Mouse (Mus musculus) neural tube, embryonic 15.5 days (tissue): ENCODE data around the gene Gpr183. TPM values are rescaled to one million over a fixed set of nuclear protein-coding genes. Genes with fewer than 3 reads are reported as not detected.

Experiments used
- ATAC-seq: fragments of 200-750 bp; cut with Nextera tagmentation; 2 replicates; pipeline ENCODE4 v1.8.0; 2017; ENCODE audit warnings: mild to moderate bottlenecking, moderate TSS enrichment, moderate library complexity; ENCODE audit not compliant: low FRiP score
- H3K27ac ChIP-seq: fragments of 300-500 bp; sonication (generic); replicated peaks from 2 replicates; pipeline ENCODE4 v1.5.1; 2015; ENCODE audit warnings: mild to moderate bottlenecking, inconsistent platforms
- H3K27me3 ChIP-seq: fragments of 300-500 bp; sonication (generic); replicated peaks from 2 replicates; pipeline ENCODE4 v1.6.1; 2015; ENCODE audit warnings: inconsistent platforms
- H3K36me3 ChIP-seq: fragments of 300-500 bp; sonication (generic); 2 replicates; pipeline ENCODE4 v1.6.1; 2015; ENCODE audit warnings: inconsistent platforms
- H3K4me1 ChIP-seq: fragments of 300-500 bp; sonication (generic); 2 replicates; pipeline ENCODE4 v1.6.1; 2015; ENCODE audit warnings: inconsistent platforms
- H3K4me2 ChIP-seq: fragments of 300-500 bp; sonication (generic); 2 replicates; pipeline ENCODE4 v1.6.1; 2015; ENCODE audit warnings: inconsistent platforms, mild to moderate bottlenecking, moderate library complexity
- H3K4me3 ChIP-seq: fragments of 300-500 bp; sonication (generic); replicated peaks from 2 replicates; pipeline ENCODE4 v1.5.1; 2015; ENCODE audit warnings: mild to moderate bottlenecking, inconsistent platforms
- H3K9ac ChIP-seq: fragments of 300-500 bp; sonication (generic); replicated peaks from 2 replicates; pipeline ENCODE4 v1.6.1; 2015; ENCODE audit warnings: mild to moderate bottlenecking, inconsistent platforms
- H3K9me3 ChIP-seq: fragments of 300-500 bp; sonication (generic); replicated peaks from 2 replicates; pipeline ENCODE4 v1.6.1; 2016; ENCODE audit warnings: inconsistent platforms
- WGBS: fragments of 180-500 bp; shearing (Covaris S2); methylation state at CpG from one replicate; pipeline ENCODE4 v1.1.7; 2015; ENCODE audit warnings: mixed read lengths; 5-methylcytosine and 5-hydroxymethylcytosine counted together
- polyA plus RNA-seq: library from polyadenylated mRNA; unstranded; fragments of >200 nt; fragmentation: Nextera tagmentation; extraction: Ambion mirVana; gene quantifications from 2 replicates; pipeline ENCODE4 v1.2.1, GENCODE M21; 2015

Gpr183 gene
- polyA plus RNA-seq, 1 experiment from 2014 or later, result 0.74 TPM

- Histone ChIP-seq H3K27me3 (no peaks in the 10 kb centered on the region), H3K27ac (no peak overlapping the region), H3K4me2 (no peak overlapping the region), H3K9ac (no peak overlapping the region), H3K4me3 (no peak overlapping the region), H3K36me3 (no peaks in the 10 kb centered on the region), H3K4me1 (peaks cover 10% of the 10 kb centered on the region; the same call in 1 of the 2 replicates), H3K9me3 (no peaks in the 10 kb centered on the region)
- ATAC-seq, result no peak
- 92% methylated on average over 11 of the region's 11 CpGs for WGBS
Observed at GRCm38 (mm10) chr14:121954129-121954528, 10.9 kb downstream of the Gpr183 start.

DNA sequence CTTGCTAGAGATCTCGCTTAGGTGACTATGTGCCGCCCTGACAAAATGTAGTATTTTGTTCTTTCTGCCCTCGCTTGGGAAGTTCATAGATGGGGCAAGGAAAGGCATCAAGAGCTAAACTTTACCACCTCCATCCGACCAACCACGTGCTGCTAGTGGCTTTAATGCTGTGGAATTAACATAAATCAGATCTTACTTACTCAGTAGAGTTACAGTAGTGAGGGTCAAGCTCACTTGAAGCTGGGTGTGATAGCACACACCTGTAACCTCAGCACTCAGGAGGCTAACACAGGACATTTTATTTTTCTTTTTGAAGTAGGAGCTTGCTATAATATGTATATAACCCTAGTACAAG is 13.0 kb downstream of the Gpr183 start:
- Histone ChIP-seq H3K27ac (no peak overlapping the region), H3K9me3 (no peaks in the 10 kb centered on the region), H3K9ac (no peak overlapping the region), H3K4me1 (0 out of 2 replicates have a peak, but pooled peaks cover 3% of the 10 kb centered on the region), H3K36me3 (no peaks in the 10 kb centered on the region), H3K27me3 (no peaks in the 10 kb centered on the region), H3K4me3 (no peak overlapping the region), H3K4me2 (no peak overlapping the region)
- no peak for ATAC-seq
- WGBS, result 94% methylated on average over 5 of the region's 5 CpGs

DNA sequence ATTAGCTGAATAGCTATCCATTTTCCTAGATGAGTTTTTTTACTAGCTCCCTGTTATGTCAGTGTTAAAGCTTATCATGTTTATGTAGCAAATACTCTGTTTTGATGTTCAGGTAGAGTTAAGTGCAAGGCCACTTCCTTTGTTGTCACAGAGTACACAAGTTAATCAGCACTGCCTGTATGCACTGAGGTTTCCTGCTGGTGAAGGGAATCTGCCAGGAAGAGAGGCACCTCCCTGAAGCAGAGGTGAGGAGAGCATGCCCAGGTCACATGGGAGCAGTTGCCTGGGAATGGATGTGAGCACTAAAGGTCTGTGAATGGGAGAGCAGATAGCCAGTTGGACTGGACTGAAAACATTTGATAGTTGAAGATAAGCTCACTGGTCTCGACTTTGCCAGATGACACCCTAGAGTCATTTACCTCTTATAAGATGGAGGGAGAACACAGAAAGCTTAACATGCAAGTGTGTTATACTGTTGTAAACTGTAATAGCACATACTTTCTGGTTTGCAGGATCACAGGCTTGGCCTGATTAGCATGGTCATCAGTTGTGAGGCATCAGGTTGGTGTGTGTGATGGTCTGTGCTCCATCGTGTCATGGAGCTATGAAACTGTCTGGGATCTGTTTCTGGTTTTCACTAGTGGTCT is 13.5 kb downstream of the Gpr183 start:
- no peak for ATAC-seq
- no peak overlapping the region for H3K27ac ChIP-seq
- no peaks in the 10 kb centered on the region for H3K27me3 ChIP-seq
- H3K4me3 ChIP-seq, result no peak overlapping the region
- H3K9ac ChIP-seq, result no peak overlapping the region
- H3K4me1 ChIP-seq, result 0 out of 2 replicates have a peak, but pooled peaks cover 5% of the 10 kb centered on the region
- H3K9me3 ChIP-seq, result no peaks in the 10 kb centered on the region
- whole genome bisulfite sequencing, result 84% methylated on average over 2 of the region's 2 CpGs
- no peaks in the 10 kb centered on the region for H3K36me3 ChIP-seq
- H3K4me2 ChIP-seq, result no peak overlapping the region

GRCm38 (mm10) chr14:121949897-121950296 is 15.1 kb downstream of the Gpr183 start:
- no peaks in the 10 kb centered on the region for H3K27me3 ChIP-seq
- no peak overlapping the region for H3K27ac ChIP-seq
- 0 out of 2 replicates have a peak, but pooled peaks cover 5% of the 10 kb centered on the region for H3K4me1 ChIP-seq
- no peaks in the 10 kb centered on the region for H3K9me3 ChIP-seq
- no peak overlapping the region for H3K4me2 ChIP-seq
- no peak for ATAC-seq
- no peak overlapping the region for H3K4me3 ChIP-seq
- 94% methylated on average over 5 of the region's 5 CpGs for WGBS
- no peaks in the 10 kb centered on the region for H3K36me3 ChIP-seq
- H3K9ac ChIP-seq, result no peak overlapping the region

DNA sequence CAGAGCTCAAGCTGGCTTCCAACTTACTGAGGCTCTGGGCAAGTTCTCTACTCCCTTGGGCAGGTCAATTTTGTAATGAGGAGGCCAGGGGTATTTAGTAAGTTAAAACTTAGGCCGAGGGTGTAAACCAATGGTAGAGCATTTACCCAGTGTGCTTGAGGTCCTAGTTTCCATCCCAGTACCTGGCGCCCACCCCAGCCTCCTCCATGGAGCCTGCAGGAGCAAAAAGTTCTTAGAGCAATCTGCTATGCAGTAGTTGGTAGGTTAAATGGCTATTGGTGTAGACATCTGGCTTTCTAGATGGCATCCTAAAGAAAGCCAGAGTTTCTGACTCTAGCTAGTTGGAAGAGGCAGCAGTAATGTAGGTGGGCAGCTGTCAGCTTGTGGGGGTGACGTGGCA is 15.6 kb downstream of the Gpr183 start:
- no peaks in the 10 kb centered on the region for H3K27me3 ChIP-seq
- no peak overlapping the region for H3K4me2 ChIP-seq
- H3K27ac ChIP-seq, result no peak overlapping the region
- H3K4me3 ChIP-seq, result no peak overlapping the region
- H3K4me1 ChIP-seq, result 0 out of 2 replicates have a peak, but pooled peaks cover 5% of the 10 kb centered on the region
- H3K36me3 ChIP-seq, result no peaks in the 10 kb centered on the region
- no peak for ATAC-seq
- 97% methylated on average over 3 of the region's 3 CpGs for WGBS
- no peaks in the 10 kb centered on the region for H3K9me3 ChIP-seq
- H3K9ac ChIP-seq, result no peak overlapping the region

- Histone ChIP-seq H3K4me2 (no peak overlapping the region), H3K27me3 (no peaks in the 10 kb centered on the region), H3K27ac (no peak overlapping the region), H3K36me3 (no peaks in the 10 kb centered on the region), H3K4me3 (no peak overlapping the region), H3K9me3 (no peaks in the 10 kb centered on the region), H3K9ac (no peak overlapping the region), H3K4me1 (0 out of 2 replicates have a peak, but pooled peaks cover 5% of the 10 kb centered on the region)
- no peak for ATAC-seq
- 88% methylated on average over 3 of the region's 3 CpGs for WGBS
Observed at GRCm38 (mm10) chr14:121947966-121948365, 17.0 kb downstream of the Gpr183 start.

GRCm38 (mm10) chr14:121947201-121947760 is 17.7 kb downstream of the Gpr183 start:
- Histone ChIP-seq H3K27me3 (no peaks in the 10 kb centered on the region), H3K27ac (no peak overlapping the region), H3K9ac (no peak overlapping the region), H3K36me3 (no peaks in the 10 kb centered on the region), H3K4me1 (0 out of 2 replicates have a peak, but pooled peaks cover 5% of the 10 kb centered on the region), H3K4me3 (no peak overlapping the region), H3K9me3 (no peaks in the 10 kb centered on the region), H3K4me2 (no peak overlapping the region)
- no peak for ATAC-seq
- WGBS, result 64% methylated on average over 8 of the region's 8 CpGs

DNA sequence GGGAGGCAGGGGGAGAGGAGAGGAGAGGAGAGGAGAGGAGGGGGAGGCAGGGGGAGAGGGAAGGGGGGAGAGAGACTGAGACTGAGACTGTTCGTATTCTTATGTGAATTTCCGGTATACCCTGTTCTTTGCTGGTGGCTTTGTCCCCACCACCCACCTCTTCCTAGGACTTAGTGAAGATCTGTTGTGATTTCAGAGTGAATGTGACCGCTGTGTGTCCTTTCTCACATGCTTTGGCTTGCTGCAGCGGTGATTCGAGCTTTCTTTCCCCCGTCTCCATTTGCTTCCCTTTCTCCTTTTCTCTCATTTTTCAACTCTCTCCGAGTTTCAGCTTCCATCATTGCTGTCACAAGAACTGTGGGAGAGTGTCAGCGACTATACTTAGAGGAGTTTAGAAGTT is 18.3 kb downstream of the Gpr183 start:
- no peak for ATAC-seq
- Histone ChIP-seq H3K27me3 (no peaks in the 10 kb centered on the region), H3K4me3 (no peak overlapping the region), H3K27ac (no peak overlapping the region), H3K9me3 (no peaks in the 10 kb centered on the region), H3K4me2 (no peak overlapping the region), H3K36me3 (no peaks in the 10 kb centered on the region), H3K9ac (no peak overlapping the region), H3K4me1 (0 out of 2 replicates have a peak, but pooled peaks cover 5% of the 10 kb centered on the region)
- WGBS, result 79% methylated on average over 8 of the region's 8 CpGs

DNA sequence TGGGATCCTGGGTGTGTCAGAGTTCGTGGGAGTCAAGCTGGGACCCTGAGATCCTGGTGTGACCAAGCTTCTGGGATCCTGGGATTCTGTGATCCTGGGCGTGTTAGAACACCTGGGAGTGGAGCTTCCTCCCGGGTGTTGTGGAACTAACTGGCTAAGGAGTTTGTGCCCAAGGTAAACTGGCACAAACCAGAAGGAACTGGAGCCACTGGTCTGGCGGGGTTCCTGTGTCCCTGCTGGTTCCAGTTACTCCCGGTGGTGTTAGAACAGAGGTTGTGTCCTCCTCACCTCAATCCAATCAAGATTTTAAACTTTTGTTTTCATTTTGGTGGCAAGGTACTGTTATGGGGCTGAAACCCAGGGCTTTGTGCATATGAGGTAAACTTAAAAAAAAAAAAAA is 18.9 kb downstream of the Gpr183 start:
- 93% methylated on average over 5 of the region's 5 CpGs for WGBS
- Histone ChIP-seq H3K4me3 (no peak overlapping the region), H3K36me3 (no peaks in the 10 kb centered on the region), H3K4me2 (no peak overlapping the region), H3K9ac (no peak overlapping the region), H3K4me1 (0 out of 2 replicates have a peak, but pooled peaks cover 2% of the 10 kb centered on the region), H3K27ac (no peak overlapping the region), H3K27me3 (no peaks in the 10 kb centered on the region), H3K9me3 (no peaks in the 10 kb centered on the region)
- ATAC-seq, result no peak

DNA sequence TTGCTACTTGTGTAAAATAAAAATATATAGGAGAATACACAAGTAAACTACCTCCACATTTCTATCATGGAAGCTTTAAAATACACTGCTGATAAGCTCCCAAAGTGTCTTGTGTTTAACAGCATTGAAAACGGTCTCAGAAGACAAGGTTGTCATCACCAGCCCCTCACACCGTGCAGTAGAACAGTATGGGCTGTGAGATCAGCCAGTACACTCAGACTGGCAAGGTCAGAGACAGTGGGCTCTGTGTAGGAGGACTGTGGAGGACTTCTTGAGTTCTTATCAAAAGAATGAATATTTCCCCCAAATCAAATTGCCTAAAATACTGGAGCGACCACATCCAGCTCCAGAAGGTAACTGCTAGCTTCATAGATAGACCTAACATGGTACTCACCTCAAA is 25.4 kb downstream of the Gpr183 start:
- Histone ChIP-seq H3K36me3 (peaks cover 4% of the 10 kb centered on the region; the same call in 1 of the 2 replicates), H3K27ac (no peak overlapping the region), H3K4me1 (no peaks in the 10 kb centered on the region), H3K9me3 (peaks cover 2% of the 10 kb centered on the region), H3K9ac (no peak overlapping the region), H3K4me2 (no peak overlapping the region), H3K4me3 (no peak overlapping the region), H3K27me3 (no peaks in the 10 kb centered on the region)
- ATAC-seq, result no peak
- WGBS, result 92% methylated on average over 3 of the region's 3 CpGs

- no peaks in the 10 kb centered on the region for H3K27me3 ChIP-seq
- 93% methylated on average over 11 of the region's 11 CpGs for WGBS
- H3K9ac ChIP-seq, result no peak overlapping the region
- H3K9me3 ChIP-seq, result peaks cover 2% of the 10 kb centered on the region
- H3K4me2 ChIP-seq, result no peak overlapping the region
- no peak for ATAC-seq
- no peak overlapping the region for H3K27ac ChIP-seq
- H3K36me3 ChIP-seq, result peaks cover 12% of the 10 kb centered on the region
- H3K4me1 ChIP-seq, result no peaks in the 10 kb centered on the region
- no peak overlapping the region for H3K4me3 ChIP-seq
Observed at GRCm38 (mm10) chr14:121938256-121939191, 26.5 kb downstream of the Gpr183 start.
